Mouse (Mus musculus): Measurements from ENCODE around the gene Atp6v0b. TPM values are rescaled to one million over a fixed set of nuclear protein-coding genes. Genes with fewer than 3 reads are reported as not detected.

The Atp6v0b gene
- polyA plus RNA-seq, 1 experiment = 102 TPM

- Histone ChIP-seq H3K27me3 (ENCODE audit: control insufficient read depth, insufficient read depth, low read length, poor library complexity, severe bottlenecking) (no peaks in the 10 kb centered on the region), H3K4me3 (ENCODE audit: low read depth, low read length) (no peak overlapping the region), H3K27ac (ENCODE audit: insufficient read depth, low read length) (no peak overlapping the region), H3K36me3 (ENCODE audit: control insufficient read depth, insufficient read depth, low read length, poor library complexity, severe bottlenecking) (no peaks in the 10 kb centered on the region), H3K9ac (ENCODE audit: low read depth, poor library complexity, severe bottlenecking) (no peak overlapping the region), H3K4me1 (ENCODE audit: control insufficient read depth, insufficient read depth, low read length) (peaks cover 2% of the 10 kb centered on the region), H3K9me3 (replicated peaks; ENCODE audit: control insufficient read depth, insufficient read depth, low read length, poor library complexity, severe bottlenecking) (no peaks in the 10 kb centered on the region)
- TF ChIP-seq POLR2A (IDR thresholded peaks at IDR 0.05; ENCODE audit: insufficient read depth, low read length) (no peak), CTCF (IDR thresholded peaks at IDR 0.05; ENCODE audit: low read depth, low read length) (no peak), EP300 (IDR thresholded peaks at IDR 0.05; ENCODE audit: insufficient read depth, low read depth, low read length) (no peak)
Observed at GRCm38 (mm10) chr4:117917847-117918246, 30.7 kb upstream of the Atp6v0b start.

- no peak overlapping the region for H3K27ac ChIP-seq (ENCODE audit: insufficient read depth, low read length)
- no peaks in the 10 kb centered on the region for H3K27me3 ChIP-seq (ENCODE audit: control insufficient read depth, insufficient read depth, low read length, poor library complexity, severe bottlenecking)
- no peaks in the 10 kb centered on the region for H3K9me3 ChIP-seq (replicated peaks; ENCODE audit: control insufficient read depth, insufficient read depth, low read length, poor library complexity, severe bottlenecking)
- H3K4me3 ChIP-seq (ENCODE audit: low read depth, low read length) = no peak overlapping the region
- H3K4me1 ChIP-seq (ENCODE audit: control insufficient read depth, insufficient read depth, low read length) = peaks cover 2% of the 10 kb centered on the region
- H3K36me3 ChIP-seq (ENCODE audit: control insufficient read depth, insufficient read depth, low read length, poor library complexity, severe bottlenecking) = no peaks in the 10 kb centered on the region
- TF ChIP-seq CTCF (IDR thresholded peaks at IDR 0.05; ENCODE audit: low read depth, low read length) (no peak), POLR2A (IDR thresholded peaks at IDR 0.05; ENCODE audit: insufficient read depth, low read length) (no peak), EP300 (IDR thresholded peaks at IDR 0.05; ENCODE audit: insufficient read depth, low read depth, low read length) (no peak)
- no peak overlapping the region for H3K9ac ChIP-seq (ENCODE audit: low read depth, poor library complexity, severe bottlenecking)
Observed at GRCm38 (mm10) chr4:117917402-117917801, 30.3 kb upstream of the Atp6v0b start.

GRCm38 (mm10) chr4:117916386-117916785 lies 29.3 kb upstream of the Atp6v0b start:
- no peaks in the 10 kb centered on the region for H3K9me3 ChIP-seq (replicated peaks; ENCODE audit: control insufficient read depth, insufficient read depth, low read length, poor library complexity, severe bottlenecking)
- H3K27me3 ChIP-seq (ENCODE audit: control insufficient read depth, insufficient read depth, low read length, poor library complexity, severe bottlenecking) = no peaks in the 10 kb centered on the region
- H3K9ac ChIP-seq (ENCODE audit: low read depth, poor library complexity, severe bottlenecking) = no peak overlapping the region
- H3K36me3 ChIP-seq (ENCODE audit: control insufficient read depth, insufficient read depth, low read length, poor library complexity, severe bottlenecking) = no peaks in the 10 kb centered on the region; the same call in 1 of the 2 replicates
- H3K27ac ChIP-seq (ENCODE audit: insufficient read depth, low read length) = no peak overlapping the region
- H3K4me1 ChIP-seq (ENCODE audit: control insufficient read depth, insufficient read depth, low read length) = peaks cover 2% of the 10 kb centered on the region
- TF ChIP-seq EP300 (IDR thresholded peaks at IDR 0.05; ENCODE audit: insufficient read depth, low read depth, low read length) (no peak), CTCF (IDR thresholded peaks at IDR 0.05; ENCODE audit: low read depth, low read length) (no peak)
- no peak overlapping the region for H3K4me3 ChIP-seq (ENCODE audit: low read depth, low read length)

- no peaks in the 10 kb centered on the region for H3K27me3 ChIP-seq (ENCODE audit: control insufficient read depth, insufficient read depth, low read length, poor library complexity, severe bottlenecking)
- H3K9ac ChIP-seq (ENCODE audit: low read depth, poor library complexity, severe bottlenecking) = peak overlapping the region; percentile 59
- TF ChIP-seq POLR2A (IDR thresholded peaks at IDR 0.05; ENCODE audit: insufficient read depth, low read length) = no peak
- no peak for TF ChIP-seq EP300 (IDR thresholded peaks at IDR 0.05; ENCODE audit: insufficient read depth, low read depth, low read length)
- TF ChIP-seq CTCF (IDR thresholded peaks at IDR 0.05; ENCODE audit: low read depth, low read length) = no peak
- H3K36me3 ChIP-seq (ENCODE audit: control insufficient read depth, insufficient read depth, low read length, poor library complexity, severe bottlenecking) = no peaks in the 10 kb centered on the region; the same call in 1 of the 2 replicates
- H3K4me1 ChIP-seq (ENCODE audit: control insufficient read depth, insufficient read depth, low read length) = peaks cover 2% of the 10 kb centered on the region
- H3K4me3 ChIP-seq (ENCODE audit: low read depth, low read length) = peak overlapping the region; percentile 99
- no peaks in the 10 kb centered on the region for H3K9me3 ChIP-seq (replicated peaks; ENCODE audit: control insufficient read depth, insufficient read depth, low read length, poor library complexity, severe bottlenecking)
- peak overlapping the region; percentile 21; the same call in 1 of the 2 replicates for H3K27ac ChIP-seq (ENCODE audit: insufficient read depth, low read length)
Observed at GRCm38 (mm10) chr4:117915489-117916105, 28.5 kb upstream of the Atp6v0b start.

- Histone ChIP-seq H3K27ac (ENCODE audit: insufficient read depth, low read length) (peak within 1 kb of the TSS; percentile 21; the same call in 1 of the 2 replicates), H3K9ac (ENCODE audit: low read depth, poor library complexity, severe bottlenecking) (peak within 1 kb of the TSS; percentile 59), H3K36me3 (ENCODE audit: control insufficient read depth, insufficient read depth, low read length, poor library complexity, severe bottlenecking) (no peaks in the 10 kb centered on the region; the same call in 1 of the 2 replicates), H3K4me1 (ENCODE audit: control insufficient read depth, insufficient read depth, low read length) (peaks cover 2% of the 10 kb centered on the region), H3K27me3 (ENCODE audit: control insufficient read depth, insufficient read depth, low read length, poor library complexity, severe bottlenecking) (no peaks in the 10 kb centered on the region), H3K9me3 (replicated peaks; ENCODE audit: control insufficient read depth, insufficient read depth, low read length, poor library complexity, severe bottlenecking) (no peaks in the 10 kb centered on the region), H3K4me3 (ENCODE audit: low read depth, low read length) (peak within 1 kb of the TSS; percentile 99)
- TF ChIP-seq EP300 (IDR thresholded peaks at IDR 0.05; ENCODE audit: insufficient read depth, low read depth, low read length) (0 out of 2 replicates have a peak, but pooled peaks have one; percentile 15), POLR2A (IDR thresholded peaks at IDR 0.05; ENCODE audit: insufficient read depth, low read length) (peak; percentile 49), CTCF (IDR thresholded peaks at IDR 0.05; ENCODE audit: low read depth, low read length) (no peak)
Observed at GRCm38 (mm10) chr4:117914591-117915442, 27.7 kb upstream of the Atp6v0b start, which contains the start of gene Ipo13. Ipo13 (minus strand) TSS chr4:117914999.
